Mouse (Mus musculus): Measurements from ENCODE around the gene Chd8. TPM values are rescaled to one million over a fixed set of nuclear protein-coding genes. Genes with fewer than 3 reads are reported as not detected.
"Not testable (repeated sequence)": the region's sequence is repeated elsewhere in the genome, so short reads cannot be mapped to it uniquely, and the experiment has no call there.

Chd8 gene
- 100 to 1,000 TPM; 103 to 130 (median 111) TPM for total RNA-seq (2022)

DNA sequence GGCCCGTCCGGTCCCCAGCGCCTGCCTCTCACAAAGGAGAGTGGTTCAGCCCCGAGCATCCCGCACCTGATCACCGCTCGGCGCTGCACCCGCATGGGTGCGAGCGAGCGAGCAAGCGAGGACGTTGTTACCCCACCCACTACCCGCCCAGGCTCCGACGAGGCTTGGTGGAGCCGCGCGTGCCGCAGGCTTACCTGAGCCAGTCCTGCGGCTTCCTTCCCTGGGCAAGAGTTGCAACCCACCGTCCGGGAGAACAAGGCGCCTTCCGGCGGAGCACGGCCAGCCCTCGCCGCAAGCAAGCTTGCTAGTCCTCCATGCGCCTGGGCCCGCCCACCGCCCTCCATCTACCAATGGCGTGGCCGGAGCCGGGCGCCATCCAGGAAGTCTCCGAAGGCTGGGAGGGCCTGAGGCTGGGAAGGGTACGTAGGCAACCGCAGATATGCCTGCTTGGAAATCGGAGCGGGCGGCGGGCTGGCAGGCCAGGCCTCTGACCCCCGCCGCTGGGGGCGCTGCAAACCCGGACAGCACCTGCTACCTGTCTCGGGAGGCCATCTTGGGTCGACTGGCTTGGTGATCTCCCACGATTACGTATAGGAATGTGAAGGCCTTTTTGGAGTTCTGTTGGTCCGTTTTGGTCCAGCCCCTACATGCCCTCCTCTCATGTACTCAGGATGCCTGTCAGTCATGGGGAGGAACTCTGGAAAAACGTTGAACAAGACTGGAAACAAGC lies at the start of gene Chd8:
Gene Chd8, minus strand, starts transcription at position 297 of the 730 bp plus-strand sequence.
- DNase-seq (ENCODE audit: low spot score in 2 of 2), result peak; percentile 95 to 98

- no peak for DNase-seq (ENCODE audit: low spot score in 2 of 2)
Observed at GRCm38 (mm10) chr14:52306100-52306499, 48.5 kb upstream of the Chd8 start.

DNA sequence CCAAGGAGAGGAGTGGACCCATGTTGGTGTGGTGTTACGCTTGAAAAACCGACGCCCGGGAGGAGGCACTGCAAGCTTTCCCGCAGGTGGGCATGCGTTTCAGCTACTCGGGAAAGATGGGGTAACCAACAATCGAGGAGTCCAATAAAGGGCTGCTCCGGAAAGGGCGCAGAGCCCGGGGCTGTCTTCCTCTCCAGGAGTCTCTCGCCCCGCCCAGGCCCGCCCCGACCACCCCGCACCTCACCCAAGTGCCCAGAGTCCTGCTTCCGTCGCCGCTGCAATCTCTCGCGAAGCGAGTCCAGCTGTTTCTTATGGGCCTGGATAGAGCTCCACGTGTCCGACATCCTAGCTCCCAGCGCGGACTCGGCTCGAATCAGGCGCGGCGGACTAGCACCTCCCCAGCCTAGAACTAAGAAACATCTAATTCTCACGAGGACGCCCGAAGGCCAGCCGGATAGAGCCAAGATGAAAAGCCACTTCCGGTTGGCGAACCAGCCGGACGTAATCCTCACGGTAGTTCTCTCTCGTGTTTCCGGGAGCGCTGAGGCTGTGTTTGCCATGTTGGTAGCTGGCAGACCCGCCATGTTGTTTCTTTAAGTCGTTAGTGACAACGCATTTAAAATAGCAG lies 47.2 kb upstream of the Chd8 start, which contains the start of gene Mettl3:
Gene Mettl3, minus strand, starts transcription at position 485 of the 628 bp plus-strand sequence.
- DNase-seq (ENCODE audit: low spot score in 2 of 2), result peak; percentile 79 to 93

DNA sequence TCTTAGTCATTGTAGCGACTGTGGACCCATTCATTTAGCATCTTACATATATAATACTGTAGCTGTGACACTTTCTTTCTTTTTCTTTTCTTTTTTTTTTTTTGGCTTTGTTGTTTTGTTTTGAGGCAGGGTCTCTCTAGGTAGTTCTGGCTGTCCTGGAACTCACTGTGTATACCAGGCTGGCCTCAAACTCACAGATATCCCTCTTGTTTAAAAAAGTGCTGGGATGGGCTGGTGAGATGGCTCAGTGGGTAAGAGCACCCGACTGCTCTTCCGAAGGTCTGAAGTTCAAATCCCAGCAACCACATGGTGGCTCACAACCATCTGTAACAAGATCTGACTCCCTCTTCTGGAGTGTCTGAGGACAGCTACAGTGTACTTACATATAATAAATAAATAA lies 45.9 kb upstream of the Chd8 start:
- not testable (repeated sequence) for DNase-seq (ENCODE audit: low spot score in 2 of 2)

DNA sequence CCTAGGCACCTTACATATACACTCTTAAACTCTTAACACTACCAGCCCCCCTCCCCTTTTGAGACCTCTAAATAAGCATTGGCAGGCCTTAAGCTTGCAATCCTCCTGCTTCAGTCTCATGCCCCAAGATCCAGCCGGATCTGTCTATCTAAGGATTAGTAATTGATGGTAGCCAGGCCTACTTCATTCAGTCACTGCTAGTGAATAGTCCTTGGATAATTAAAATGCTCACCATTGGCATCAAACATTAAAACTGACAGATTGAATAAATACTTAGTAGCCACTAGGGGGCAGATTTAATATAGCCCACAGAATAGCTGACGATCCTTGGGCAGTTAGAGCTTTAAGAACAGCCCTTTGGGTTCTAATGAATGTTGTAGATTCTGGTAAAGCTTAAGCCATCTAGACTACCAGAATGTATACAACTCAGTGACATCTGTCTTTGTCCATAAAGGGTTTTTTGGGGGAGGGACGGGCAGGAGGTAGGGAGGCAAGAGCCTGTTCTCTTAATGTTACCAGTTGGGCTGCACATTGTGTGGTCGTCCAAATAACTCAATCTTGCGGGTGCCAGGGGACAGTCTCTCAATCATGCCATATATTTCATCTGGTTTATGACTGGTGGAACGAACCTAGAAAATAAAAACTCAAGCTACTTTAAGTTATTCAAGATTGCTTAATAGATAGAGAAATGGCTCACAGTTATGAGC lies 38.1 kb upstream of the Chd8 start:
- no peak for DNase-seq (ENCODE audit: low spot score in 2 of 2)

DNA sequence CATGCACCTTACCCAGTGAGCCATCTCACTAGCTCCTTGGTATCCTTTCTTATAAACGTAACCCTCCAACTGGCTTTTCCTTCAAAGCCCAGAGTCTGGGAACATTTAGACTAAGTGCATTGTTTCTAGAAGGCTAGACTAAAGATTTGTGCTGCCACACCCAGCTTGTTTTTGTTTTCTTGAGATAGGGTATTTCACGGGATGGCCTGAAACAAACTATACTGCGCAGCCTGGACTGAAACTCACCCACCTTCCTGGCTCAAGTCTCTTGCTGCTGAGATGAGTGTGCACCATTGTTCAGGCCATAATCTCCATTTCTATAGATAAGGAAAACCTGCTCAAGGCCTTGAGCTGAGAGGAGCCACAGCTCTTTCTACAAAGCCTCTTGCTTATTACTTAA lies 26.6 kb upstream of the Chd8 start:
- DNase-seq (ENCODE audit: low spot score in 2 of 2), result no peak

GRCm38 (mm10) chr14:52283629-52284028 lies 26.0 kb upstream of the Chd8 start:
- DNase-seq (ENCODE audit: low spot score in 2 of 2), result no peak

GRCm38 (mm10) chr14:52279747-52280120 lies 22.2 kb upstream of the Chd8 start:
- DNase-seq (ENCODE audit: low spot score in 2 of 2), result no peak

DNA sequence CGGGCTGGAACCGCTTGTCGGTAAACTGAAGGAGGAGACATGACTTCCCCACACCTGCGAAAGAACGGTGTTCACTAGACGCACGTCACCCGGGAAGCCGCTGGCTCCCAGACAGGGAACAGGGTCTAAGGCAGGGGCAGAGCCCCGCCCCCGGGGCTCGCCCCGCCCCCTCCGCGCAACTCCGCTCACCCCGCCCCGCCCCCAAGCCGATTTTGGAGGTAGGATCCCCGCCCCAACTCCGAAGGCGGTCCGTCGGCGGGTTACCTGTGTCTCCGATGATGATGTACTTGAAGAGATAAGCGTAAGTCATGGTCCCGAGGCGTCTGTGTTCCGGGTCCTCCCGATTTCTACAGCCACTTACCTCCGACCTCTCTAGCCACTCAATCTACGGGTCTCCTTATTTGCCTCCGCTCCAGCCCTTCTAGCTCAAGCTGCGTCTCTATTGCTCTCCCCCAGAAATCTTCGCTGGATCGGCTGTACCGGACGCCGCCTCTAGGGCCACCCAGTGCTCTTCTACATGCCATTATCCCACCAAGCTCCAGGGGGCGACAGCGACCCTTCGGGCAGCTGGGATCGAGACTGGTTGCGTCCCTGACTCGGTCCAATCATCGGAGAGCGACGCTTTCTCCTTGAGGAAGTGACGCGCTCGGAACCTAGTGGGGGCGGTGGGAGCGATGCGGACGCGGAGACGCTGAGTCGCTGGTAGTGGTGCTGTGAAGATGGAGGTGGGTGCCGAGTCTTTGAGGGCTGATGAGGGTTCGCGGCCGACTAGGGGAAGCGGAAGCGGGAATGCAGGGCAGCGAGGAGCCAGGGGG lies 21.6 kb upstream of the Chd8 start, which contains the start of the genes Tox4 and Rab2b:
Gene Tox4, plus strand, starts transcription at position 215 of the 815 bp plus-strand sequence.
Gene Rab2b, minus strand, starts transcription at position 614 of the 815 bp plus-strand sequence.
- DNase-seq (ENCODE audit: low spot score in 2 of 2), result peak; percentile 97 to 98

DNA sequence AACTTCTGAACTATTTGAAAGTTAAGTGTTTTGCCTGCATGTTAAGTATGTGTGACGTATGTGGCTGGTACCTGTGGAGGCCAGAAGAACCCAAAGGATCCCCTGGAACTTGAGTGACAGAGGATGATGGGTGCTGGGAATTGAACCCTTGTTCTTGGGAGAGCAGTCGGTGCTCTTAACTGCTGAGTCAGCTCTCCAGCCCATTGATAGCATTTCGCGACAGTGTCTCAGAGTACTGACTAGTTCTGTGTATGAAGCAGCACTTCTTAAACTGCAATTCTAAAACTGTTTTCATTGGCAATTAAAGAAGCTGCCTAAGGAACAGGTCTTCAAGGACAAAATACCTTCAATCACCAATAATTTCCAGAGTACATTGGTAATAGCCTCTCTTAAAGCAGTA lies 19.6 kb upstream of the Chd8 start:
- DNase-seq (ENCODE audit: low spot score in 2 of 2), result no peak

GRCm38 (mm10) chr14:52272781-52273180 lies 15.2 kb upstream of the Chd8 start:
- DNase-seq (ENCODE audit: low spot score in 2 of 2), result no peak

DNA sequence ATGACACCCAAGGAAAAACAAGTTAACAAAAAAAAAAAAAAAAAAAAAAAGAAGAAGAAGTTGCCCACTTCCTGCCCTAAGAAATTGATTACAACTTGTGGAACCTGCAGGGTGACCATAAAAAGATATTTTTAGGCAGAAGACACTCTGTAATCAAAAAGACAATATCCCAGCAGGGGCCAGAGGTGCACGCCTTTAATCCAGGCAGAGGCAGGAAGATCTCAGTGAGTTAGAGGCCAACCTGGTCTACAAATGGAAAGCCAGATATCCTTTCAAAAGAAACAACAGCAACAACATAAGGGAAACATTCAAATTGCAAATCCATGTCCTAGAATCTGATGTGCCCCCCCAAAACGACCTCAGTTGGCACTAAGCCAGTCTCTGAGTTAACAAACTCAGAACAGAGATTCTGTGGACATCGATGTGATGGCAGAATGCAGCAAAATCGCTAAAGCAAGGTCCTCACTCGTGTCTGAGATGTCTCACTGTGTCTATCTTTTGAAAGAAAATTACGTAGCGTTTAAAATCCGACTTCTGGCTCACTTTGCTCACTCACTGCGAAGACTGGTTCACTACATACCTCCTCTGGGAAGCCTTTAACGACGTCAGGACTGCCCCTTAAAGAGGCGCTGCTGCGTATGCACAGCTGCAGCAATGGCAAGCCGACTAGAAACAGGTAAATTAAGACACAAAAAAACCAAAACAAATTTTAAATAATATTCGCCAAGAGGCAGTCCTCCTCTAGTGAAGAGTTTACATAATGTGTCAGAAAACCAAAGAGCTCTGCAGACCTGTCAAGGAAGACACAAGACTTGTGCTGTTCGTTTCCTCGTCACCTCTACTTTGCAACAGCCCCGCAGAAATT lies 1.0 kb downstream of the Chd8 start:
- DNase-seq (ENCODE audit: low spot score in 2 of 2), result no peak

DNA sequence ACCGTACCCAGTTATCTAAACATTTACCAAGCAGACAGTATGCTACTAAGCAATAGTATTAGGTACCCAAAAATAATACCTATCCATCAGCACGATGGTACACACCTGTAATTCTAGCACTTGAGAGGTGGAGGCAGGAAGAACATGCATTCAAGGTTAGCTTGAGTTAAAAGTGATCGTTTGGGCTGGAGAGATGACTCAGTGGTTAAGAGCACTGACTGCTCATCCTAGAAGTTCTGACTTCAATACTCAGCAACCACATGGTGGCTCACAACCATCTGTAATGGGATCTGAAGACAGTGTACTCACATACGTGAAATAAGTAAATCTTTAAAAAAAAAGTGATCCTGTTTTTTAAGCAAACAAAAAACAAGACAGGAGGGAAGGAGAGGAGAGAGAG lies 11.5 kb downstream of the Chd8 start:
- DNase-seq (ENCODE audit: low spot score in 2 of 2), result no peak

GRCm38 (mm10) chr14:52244690-52245042 lies 12.9 kb downstream of the Chd8 start:
- DNase-seq (ENCODE audit: low spot score in 2 of 2), result no peak

- peak; percentile 98 to 99 for DNase-seq (ENCODE audit: low spot score in 2 of 2)
Observed at GRCm38 (mm10) chr14:52244041-52244689, 13.4 kb downstream of the Chd8 start.

DNA sequence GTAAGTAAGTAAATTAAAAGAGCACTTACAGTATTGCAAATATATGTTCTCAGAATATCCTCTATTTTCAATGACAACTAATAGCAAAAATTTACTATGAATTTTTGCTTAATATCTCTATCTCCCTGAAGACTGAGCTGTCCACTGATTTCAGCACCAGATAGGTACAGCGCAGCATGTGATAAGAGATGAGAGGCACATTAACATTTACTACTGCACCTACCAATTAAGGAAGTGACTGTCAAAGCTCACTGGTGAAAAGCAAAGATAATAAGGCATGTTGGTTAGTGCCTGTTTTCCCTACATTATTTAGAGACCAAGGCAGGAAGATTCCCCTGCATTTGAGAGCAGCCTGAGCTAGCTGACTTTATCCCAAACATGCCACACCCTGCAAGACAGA lies 21.4 kb downstream of the Chd8 start:
- no peak for DNase-seq (ENCODE audit: low spot score in 2 of 2)

DNA sequence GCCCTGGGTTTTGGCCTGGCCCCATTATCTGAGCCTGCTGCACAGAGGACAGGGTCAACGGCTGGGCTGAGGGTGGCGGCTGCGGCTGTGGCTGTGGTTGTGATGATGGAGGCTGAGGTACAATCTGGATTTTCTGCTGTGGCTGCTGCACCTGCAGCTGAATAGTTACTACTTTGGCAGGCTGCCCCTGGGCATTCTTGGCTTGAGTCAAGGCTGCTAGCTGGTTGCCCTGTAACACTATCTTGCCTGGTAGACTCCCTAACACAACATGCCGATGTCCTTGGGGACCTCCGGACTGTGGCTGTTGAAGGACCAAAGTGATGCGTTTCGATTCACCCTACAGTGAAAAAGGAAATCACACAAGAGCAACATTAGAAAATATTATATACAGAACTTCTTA lies 22.4 kb downstream of the Chd8 start:
- DNase-seq (ENCODE audit: low spot score in 2 of 2), result no peak

DNA sequence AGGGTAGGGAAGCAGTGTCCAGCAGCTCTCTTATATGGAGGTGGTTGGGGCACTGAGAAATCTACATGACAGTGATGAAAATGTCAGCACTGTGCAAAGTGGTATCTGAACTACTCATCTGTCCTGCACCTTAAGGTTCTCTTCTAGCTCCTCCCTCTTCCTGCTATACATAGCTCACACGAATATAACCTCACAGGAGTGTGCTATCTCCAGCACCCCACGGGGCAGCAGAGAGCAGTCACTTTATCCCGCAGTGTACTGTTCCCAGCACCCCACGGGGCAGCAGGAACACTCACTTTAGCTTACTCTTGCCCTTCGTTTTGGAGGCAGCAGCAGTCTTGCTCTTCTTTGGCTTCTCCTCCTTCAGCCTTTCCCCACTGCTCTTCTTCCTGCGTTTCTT lies 25.3 kb downstream of the Chd8 start:
- DNase-seq (ENCODE audit: low spot score in 2 of 2), result no peak

DNA sequence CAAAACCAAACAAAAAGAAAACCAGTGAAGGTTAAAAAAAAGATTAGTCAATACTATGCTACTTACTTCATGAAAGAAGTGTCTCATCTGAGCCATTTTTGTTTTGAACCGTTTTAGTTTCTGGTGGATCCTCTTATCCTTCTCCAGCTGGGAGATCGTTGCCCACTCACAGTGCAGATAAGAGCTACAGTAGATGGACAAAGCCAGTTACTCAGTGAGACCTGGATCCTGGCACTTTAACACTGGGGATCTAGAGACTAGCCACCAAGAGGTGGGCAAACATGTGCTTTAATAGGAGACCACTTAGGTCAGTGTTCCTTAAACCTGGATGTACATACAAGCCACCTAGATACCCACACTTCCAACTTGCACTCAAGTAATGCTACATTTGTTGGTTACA lies 31.6 kb downstream of the Chd8 start:
- no peak for DNase-seq (ENCODE audit: low spot score in 2 of 2)

GRCm38 (mm10) chr14:52217261-52217660 lies 40.3 kb downstream of the Chd8 start:
- no peak for DNase-seq (ENCODE audit: low spot score in 2 of 2)
